Mouse (Mus musculus) forebrain, embryonic 13.5 days (tissue): ENCODE measurements around the gene Cops7b. TPM values are rescaled to one million over a fixed set of nuclear protein-coding genes. Genes with fewer than 3 reads are reported as not detected.

Source experiments
- ATAC-seq: fragments of 200-750 bp; cut with Nextera tagmentation; 2 replicates; pipeline ENCODE4 v1.8.0; 2017
- H3K27ac ChIP-seq: fragments of 300-500 bp; sonication (generic); 2 replicates; pipeline ENCODE4 v1.5.1; 2015; ENCODE audit warnings: inconsistent platforms, mild to moderate bottlenecking, moderate library complexity
- H3K27me3 ChIP-seq: fragments of 300-500 bp; sonication (generic); 2 replicates; pipeline ENCODE4 v1.6.1; 2015; ENCODE audit warnings: mild to moderate bottlenecking, inconsistent platforms
- H3K36me3 ChIP-seq: fragments of 300-500 bp; sonication (generic); 2 replicates; pipeline ENCODE4 v1.6.1; 2015; ENCODE audit warnings: mild to moderate bottlenecking, inconsistent platforms; ENCODE audit not compliant: poor library complexity, severe bottlenecking
- H3K4me1 ChIP-seq: fragments of 300-500 bp; sonication (generic); 2 replicates; pipeline ENCODE4 v1.6.1; 2015; ENCODE audit warnings: inconsistent platforms
- H3K4me2 ChIP-seq: fragments of 300-500 bp; sonication (generic); 2 replicates; pipeline ENCODE4 v1.6.1; 2015; ENCODE audit warnings: inconsistent platforms, mild to moderate bottlenecking, moderate library complexity
- H3K4me3 ChIP-seq: fragments of 300-500 bp; sonication (generic); 2 replicates; pipeline ENCODE4 v1.5.1; 2015; ENCODE audit warnings: mild to moderate bottlenecking, inconsistent platforms
- H3K9ac ChIP-seq: fragments of 300-500 bp; sonication (generic); 2 replicates; pipeline ENCODE4 v1.6.1; 2015; ENCODE audit warnings: mild to moderate bottlenecking, inconsistent platforms
- H3K9me3 ChIP-seq: fragments of 300-500 bp; sonication (generic); replicated peaks from 2 replicates; pipeline ENCODE4 v1.6.1; 2016; ENCODE audit warnings: inconsistent platforms
- WGBS: fragments of 180-500 bp; shearing (Covaris S2); methylation state at CpG from one replicate; pipeline ENCODE4 v1.1.7; 2015; 5-methylcytosine and 5-hydroxymethylcytosine counted together
- microRNA-seq: library from miRNA; unstranded; fragments of <30 nt; microRNA quantifications from one replicate; pipeline ENCODE4, GENCODE M21; 2016
- polyA plus RNA-seq: library from polyadenylated mRNA; unstranded; fragments of >200 nt; fragmentation: Nextera tagmentation; extraction: Ambion mirVana; gene quantifications from 2 replicates; pipeline ENCODE4 v1.2.1, GENCODE M21; 2015

The Cops7b gene
- polyA plus RNA-seq, 1 experiment from 2014 or later: 60.5 TPM

DNA sequence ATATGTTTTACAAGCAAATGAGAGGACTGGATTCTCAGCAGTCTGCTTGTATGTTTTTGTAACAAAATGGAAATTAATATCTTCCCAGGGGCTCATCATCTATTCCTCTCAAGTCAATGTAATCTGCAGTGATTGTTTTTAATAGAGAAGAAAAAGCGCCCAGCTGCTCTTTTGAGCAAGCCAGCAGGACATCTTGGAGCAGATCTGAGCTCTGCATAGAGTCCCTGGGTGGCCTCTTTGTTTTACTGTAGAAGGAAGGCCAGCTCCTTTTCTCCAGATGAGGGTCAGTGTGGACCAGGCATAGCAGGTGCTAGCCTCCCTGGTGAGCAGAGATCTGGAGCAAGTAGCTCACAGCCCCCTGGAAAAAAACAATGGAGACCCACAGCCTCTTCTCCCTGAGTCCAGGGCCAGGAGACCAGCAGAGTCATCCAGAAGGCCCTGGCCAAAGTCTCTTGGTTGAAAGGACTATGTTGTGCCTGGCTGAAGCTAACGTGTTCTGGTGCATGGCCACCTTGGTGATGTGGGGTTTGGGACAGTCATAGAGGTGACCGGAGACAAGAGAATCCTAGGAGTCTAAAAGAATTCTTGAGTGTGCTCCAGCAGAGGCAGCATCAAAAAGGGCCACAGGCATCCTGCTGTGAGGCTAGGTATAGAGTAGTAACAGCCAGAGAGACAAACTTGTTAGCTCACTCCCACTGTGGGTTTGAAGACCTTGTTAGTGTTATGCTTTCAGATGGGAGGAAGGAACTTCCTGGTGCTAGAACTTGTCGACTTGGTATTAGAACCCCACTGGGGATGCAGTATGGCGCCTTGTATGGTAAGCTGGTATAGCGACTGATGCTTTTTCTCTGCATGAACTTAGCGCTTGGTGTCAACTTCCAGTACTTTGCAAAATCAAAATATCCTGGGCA, 51.4 kb downstream of the Cops7b start:
- no peaks in the 10 kb centered on the region for H3K9me3 ChIP-seq
- peak overlapping the region; percentile 12; the same call in 1 of the 2 replicates for H3K4me3 ChIP-seq
- no peaks in the 10 kb centered on the region for H3K27me3 ChIP-seq
- H3K36me3 ChIP-seq: no peaks in the 10 kb centered on the region
- peak overlapping the region; percentile 68 for H3K27ac ChIP-seq
- H3K4me1 ChIP-seq: peaks cover 8% of the 10 kb centered on the region
- H3K9ac ChIP-seq: no peak overlapping the region
- peak overlapping the region; percentile 37 for H3K4me2 ChIP-seq
- WGBS: 52% methylated on average over 7 of the region's 7 CpGs
- ATAC-seq: peak; percentile 59

DNA sequence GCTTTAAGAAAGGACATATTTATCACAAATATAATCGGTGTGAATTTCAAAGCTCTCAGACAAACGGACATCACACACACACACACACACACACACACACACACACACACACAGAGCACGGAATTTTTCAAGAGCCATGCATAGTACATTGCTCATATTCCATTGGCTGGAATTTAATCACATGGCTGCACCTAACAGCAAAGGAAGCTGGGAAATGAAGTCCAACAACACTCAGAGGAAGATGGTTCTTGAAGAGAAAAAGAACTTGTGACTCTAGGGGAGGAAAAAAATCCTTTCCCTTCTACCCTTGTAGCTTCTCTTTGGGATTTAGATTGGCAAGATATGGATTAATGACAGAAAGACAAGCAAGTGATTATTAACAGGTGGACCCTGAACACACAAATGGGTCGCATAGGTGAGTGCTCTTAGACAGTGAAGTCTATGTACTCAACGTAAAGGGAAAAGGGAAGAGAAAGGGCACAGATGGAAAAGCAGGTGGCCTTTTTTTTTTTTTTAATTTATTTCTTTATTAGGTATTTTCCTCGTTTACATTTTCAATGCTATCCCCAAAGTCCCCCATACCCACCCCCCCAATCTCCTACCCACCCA, 52.2 kb downstream of the Cops7b start:
- Histone ChIP-seq H3K4me2 (peak overlapping the region; percentile 37), H3K4me3 (peak overlapping the region; percentile 12; the same call in 1 of the 2 replicates)
- 58% methylated on average over 6 of the region's 6 CpGs for WGBS

GRCm38 (mm10) chr1:86643101-86643809, 60.6 kb downstream of the Cops7b start:
- Histone ChIP-seq H3K27ac (no peak overlapping the region), H3K9ac (no peak overlapping the region), H3K4me1 (no peaks in the 10 kb centered on the region), H3K4me3 (no peak overlapping the region), H3K9me3 (no peaks in the 10 kb centered on the region), H3K4me2 (no peak overlapping the region), H3K27me3 (no peaks in the 10 kb centered on the region), H3K36me3 (no peaks in the 10 kb centered on the region)
- 55% methylated on average over 13 of the region's 13 CpGs for WGBS
- no peak for ATAC-seq

More for the DNA sequence above, 52.2 kb downstream of the Cops7b start:
- Histone ChIP-seq H3K27ac (no peak overlapping the region), H3K9ac (no peak overlapping the region), H3K9me3 (no peaks in the 10 kb centered on the region), H3K4me1 (peaks cover 8% of the 10 kb centered on the region), H3K27me3 (no peaks in the 10 kb centered on the region), H3K36me3 (no peaks in the 10 kb centered on the region)
- peak; percentile 94 for ATAC-seq

GRCm38 (mm10) chr1:86647517-86647916, 64.8 kb downstream of the Cops7b start:
- no peak overlapping the region for H3K4me3 ChIP-seq
- no peak overlapping the region for H3K4me2 ChIP-seq
- no peaks in the 10 kb centered on the region for H3K4me1 ChIP-seq
- no peak overlapping the region for H3K27ac ChIP-seq
- H3K9ac ChIP-seq: no peak overlapping the region
- no peaks in the 10 kb centered on the region for H3K36me3 ChIP-seq
- WGBS: 53% methylated on average over 2 of the region's 2 CpGs
- no peak for ATAC-seq
- H3K27me3 ChIP-seq: no peaks in the 10 kb centered on the region
- H3K9me3 ChIP-seq: no peaks in the 10 kb centered on the region

DNA sequence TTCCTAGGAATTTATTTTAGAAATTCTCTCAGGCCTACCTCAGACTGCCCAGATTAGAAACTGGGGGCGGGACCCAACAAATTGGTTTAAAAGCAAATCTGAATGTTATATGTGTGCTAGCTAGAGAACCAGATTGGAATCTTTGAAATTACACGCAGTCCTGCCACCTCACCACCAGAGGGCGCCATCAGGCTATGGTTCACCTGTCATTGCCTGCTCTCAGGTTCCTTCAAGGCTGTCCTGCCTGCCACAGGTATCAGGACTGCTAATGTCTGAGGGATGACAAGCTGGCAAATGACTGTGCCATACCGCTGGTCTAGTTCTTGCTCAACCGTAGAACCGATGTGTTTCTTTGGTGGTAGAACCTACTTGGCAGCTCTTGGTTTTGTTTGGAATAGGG, 67.6 kb downstream of the Cops7b start:
- ATAC-seq: no peak
- WGBS: 16% methylated on average over 6 of the region's 6 CpGs
- no peak overlapping the region for H3K4me2 ChIP-seq

GRCm38 (mm10) chr1:86652675-86653074, 70.0 kb downstream of the Cops7b start:
- Histone ChIP-seq H3K9ac (no peak overlapping the region), H3K4me3 (no peak overlapping the region), H3K27ac (no peak overlapping the region), H3K27me3 (no peaks in the 10 kb centered on the region), H3K4me2 (no peak overlapping the region), H3K9me3 (no peaks in the 10 kb centered on the region), H3K4me1 (no peaks in the 10 kb centered on the region), H3K36me3 (no peaks in the 10 kb centered on the region)
- ATAC-seq: no peak
- WGBS: 51% methylated on average over 4 of the region's 4 CpGs

More for the DNA sequence above, 67.6 kb downstream of the Cops7b start:
- no peaks in the 10 kb centered on the region for H3K9me3 ChIP-seq
- no peaks in the 10 kb centered on the region for H3K36me3 ChIP-seq
- H3K27me3 ChIP-seq: no peaks in the 10 kb centered on the region
- H3K9ac ChIP-seq: no peak overlapping the region
- H3K4me1 ChIP-seq: no peaks in the 10 kb centered on the region
- no peak overlapping the region for H3K27ac ChIP-seq
- no peak overlapping the region for H3K4me3 ChIP-seq

GRCm38 (mm10) chr1:86657071-86657470, 74.4 kb downstream of the Cops7b start:
- Histone ChIP-seq H3K36me3 (no peaks in the 10 kb centered on the region), H3K9ac (no peak overlapping the region), H3K4me1 (no peaks in the 10 kb centered on the region), H3K4me3 (no peak overlapping the region), H3K9me3 (no peaks in the 10 kb centered on the region), H3K4me2 (no peak overlapping the region), H3K27ac (no peak overlapping the region), H3K27me3 (no peaks in the 10 kb centered on the region)
- WGBS: 71% methylated on average over 5 of the region's 5 CpGs
- no peak for ATAC-seq

Small RNA genes within 50 kb of the gene (microRNA-seq; reads per million reads assigned to microRNA genes)
- not detected for gene Gm22955

Other genes with a start within 250 kb of the Cops7b start
- 285 and 294 TPM in 2 replicates for gene Ncl, start 223.5 kb upstream of the Cops7b start, polyA plus RNA-seq
- gene Nmur1, start 156.7 kb upstream of the Cops7b start, polyA plus RNA-seq: 0.14 TPM in 1 of 2 replicates, not detected in the other
- not detected in 2 replicates for gene Tex44, start 156.6 kb upstream of the Cops7b start, polyA plus RNA-seq
- gene Ptma, start 56.2 kb upstream of the Cops7b start, polyA plus RNA-seq: 2,754 and 3,239 TPM in 2 replicates
- gene Pde6d, start 275 bp upstream of the Cops7b start, polyA plus RNA-seq: 78.5 and 84.4 TPM in 2 replicates
- gene Nppc, start 87.7 kb downstream of the Cops7b start, polyA plus RNA-seq: 2.6 and 2.7 TPM in 2 replicates
- gene Dis3l2, start 120.9 kb downstream of the Cops7b start, polyA plus RNA-seq: 35.8 and 39.2 TPM in 2 replicates